Mouse (Mus musculus): ENCODE results near the gene Cfap36.

Cfap36 gene

GRCm38 (mm10) chr11:29246883-29247650 lies at the start of gene Cfap36:
Gene Cfap36, minus strand, starts transcription at chr11:29247409.
- peak; percentile 96 for DNase-seq

DNA sequence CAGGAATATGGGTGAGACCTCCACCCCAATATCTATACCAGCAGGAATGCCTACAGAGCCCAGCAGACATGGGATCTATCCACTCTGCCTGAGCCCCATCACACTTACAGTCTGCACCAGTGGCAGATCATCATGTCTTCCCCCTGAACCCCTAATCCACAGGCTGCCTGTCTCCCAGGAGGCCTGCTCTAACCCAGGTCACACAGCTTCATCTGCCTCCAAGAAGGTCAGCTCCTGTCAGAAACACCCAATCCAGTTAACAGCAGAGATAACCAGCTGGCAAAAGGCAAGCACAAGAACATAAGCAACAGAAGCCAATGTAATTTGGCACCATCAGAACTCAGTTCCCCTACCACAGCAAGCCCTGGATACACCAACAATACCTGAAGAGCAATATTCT lies 40.1 kb upstream of the Cfap36 start:
- no peak for DNase-seq

- no peak for DNase-seq
Measured at GRCm38 (mm10) chr11:29286040-29286439, 38.8 kb upstream of the Cfap36 start.

- DNase-seq, result no peak
Measured at GRCm38 (mm10) chr11:29274758-29275157, 27.5 kb upstream of the Cfap36 start.

DNA sequence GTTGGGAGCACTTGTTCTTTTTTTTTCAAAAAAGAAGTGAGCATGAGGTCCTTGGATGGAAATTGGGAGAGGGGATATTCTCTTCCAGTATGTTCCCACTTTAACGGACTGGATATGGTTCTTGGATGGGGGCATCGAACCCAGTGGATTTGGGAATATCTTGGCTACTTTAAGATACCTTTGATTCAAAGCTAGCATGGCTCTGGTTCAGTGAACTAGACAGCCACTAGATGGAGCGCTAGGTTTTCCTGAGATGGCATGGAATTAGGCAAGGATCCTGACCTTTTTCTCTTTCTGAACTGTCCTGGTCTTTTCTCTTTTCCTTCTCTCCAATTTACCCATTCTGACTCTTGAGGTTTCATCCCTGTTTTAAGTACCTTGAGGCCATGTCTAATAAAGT lies 20.6 kb upstream of the Cfap36 start:
- peak; percentile 42 for DNase-seq

DNA sequence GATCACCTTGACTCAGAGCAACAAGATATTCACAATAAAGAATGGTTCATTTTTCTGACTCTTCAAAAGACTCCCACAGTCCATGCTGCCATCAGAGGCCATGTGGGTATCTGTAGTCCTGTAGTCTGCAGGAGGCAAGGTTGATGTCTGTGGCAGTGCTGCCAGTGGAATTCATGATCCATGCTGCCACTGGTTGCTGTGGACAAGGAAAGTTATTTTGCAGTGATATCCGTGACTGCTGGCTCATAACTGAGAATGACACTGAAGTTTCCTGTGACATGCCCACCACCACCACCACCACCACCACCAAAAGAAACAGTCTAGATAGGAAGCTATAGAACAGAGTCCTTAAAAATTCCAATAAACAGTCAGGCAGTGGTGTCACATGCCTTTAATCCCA lies 7.4 kb upstream of the Cfap36 start:
- DNase-seq, result no peak

DNA sequence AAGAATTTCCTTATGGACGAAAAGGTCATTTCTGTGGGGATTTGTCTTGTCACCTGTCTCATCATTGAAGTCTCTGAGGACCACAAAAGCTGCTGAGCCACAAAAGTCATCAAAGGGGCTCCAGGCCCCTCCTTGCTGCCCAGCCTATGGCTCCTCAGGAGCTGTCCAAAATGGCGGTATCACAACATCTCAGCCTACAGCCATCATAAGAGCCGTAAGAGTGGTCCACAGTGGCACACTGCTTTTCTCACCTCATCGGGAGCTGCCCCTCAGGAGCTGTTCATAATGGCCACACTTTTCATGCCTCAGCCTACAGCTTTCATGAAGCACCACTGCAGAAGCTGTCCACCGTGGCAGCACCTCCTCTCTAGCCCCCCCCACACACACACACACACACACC lies 1.2 kb upstream of the Cfap36 start:
- no peak for DNase-seq

- no peak for DNase-seq
Measured at GRCm38 (mm10) chr11:29247725-29248124, 516 bp upstream of the Cfap36 start.

DNA sequence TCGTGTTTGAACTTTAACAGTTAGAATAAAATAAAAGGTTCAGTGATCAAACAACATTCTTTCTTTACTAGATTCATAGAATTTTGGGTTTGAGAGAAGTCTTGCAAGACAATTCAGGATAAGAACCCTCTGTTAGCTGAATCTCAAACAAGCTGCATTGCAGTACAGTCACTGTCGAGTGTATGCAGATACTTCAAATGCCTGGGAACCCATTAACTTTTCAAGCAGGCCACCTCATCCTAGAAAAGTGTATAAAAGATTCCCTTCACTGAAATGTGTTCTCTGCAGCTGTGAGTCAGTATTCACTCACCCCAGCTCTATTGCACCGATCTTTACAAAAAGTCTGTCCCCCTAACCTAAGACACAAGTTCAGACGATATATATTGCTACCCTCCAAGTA lies 1.2 kb downstream of the Cfap36 start:
- no peak for DNase-seq

DNA sequence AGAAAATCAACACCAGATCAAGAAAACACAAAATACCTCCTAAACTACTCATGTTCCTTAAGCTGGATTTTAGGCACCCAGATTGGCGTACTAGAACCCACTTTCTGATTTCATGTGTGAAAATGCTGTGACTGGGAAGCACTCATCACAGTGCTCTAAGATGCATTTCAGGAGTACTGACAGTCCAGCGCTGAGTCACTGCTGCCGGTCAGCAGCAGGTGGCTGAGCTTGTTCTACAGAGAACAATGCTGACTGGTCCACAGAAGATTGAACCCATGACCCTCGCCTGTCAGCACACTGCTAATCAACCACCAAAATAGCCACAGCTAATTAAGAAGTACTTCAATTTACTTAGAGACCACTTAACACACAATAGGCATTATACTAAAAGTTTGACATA lies 5.2 kb downstream of the Cfap36 start:
- no peak for DNase-seq

DNA sequence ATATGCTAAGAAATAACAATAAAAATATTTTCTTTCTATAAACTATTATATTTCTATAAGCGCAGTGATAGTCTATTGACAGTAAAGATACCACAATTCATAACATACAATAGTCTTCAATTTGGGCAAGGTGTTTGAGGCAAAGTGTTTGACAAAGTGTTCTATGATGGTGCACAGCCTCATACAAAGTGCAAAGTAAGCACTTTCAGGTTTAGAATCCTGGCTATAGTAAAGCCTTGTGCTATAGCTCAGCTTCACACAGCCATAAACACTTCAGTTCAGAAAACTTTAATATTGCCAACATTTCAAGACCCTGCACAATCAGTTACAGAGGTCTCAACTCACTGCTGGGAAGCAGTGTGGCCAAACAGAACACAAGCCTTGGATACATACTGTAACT lies 7.9 kb downstream of the Cfap36 start:
- no peak for DNase-seq

- no peak for DNase-seq
Measured at GRCm38 (mm10) chr11:29238551-29238950, 8.7 kb downstream of the Cfap36 start.

DNA sequence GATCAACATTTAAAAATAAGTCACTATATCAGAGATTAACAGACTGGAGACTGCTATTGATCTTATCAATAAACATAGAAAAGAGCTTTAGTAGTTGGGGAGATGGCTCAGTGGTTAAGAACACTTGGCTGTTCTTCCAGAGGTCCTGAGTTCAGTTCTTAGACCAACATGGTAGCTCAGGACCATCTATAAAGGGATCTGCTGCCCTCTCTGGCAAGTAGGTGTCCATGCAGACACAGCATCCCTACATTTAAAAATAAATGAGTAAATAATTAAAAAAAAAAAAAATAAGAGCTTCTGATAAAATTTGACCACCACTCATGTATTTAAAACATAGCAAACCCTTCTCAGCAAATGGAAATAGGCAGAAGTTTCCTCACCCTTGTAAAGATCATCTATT lies 9.2 kb downstream of the Cfap36 start:
- no peak for DNase-seq

DNA sequence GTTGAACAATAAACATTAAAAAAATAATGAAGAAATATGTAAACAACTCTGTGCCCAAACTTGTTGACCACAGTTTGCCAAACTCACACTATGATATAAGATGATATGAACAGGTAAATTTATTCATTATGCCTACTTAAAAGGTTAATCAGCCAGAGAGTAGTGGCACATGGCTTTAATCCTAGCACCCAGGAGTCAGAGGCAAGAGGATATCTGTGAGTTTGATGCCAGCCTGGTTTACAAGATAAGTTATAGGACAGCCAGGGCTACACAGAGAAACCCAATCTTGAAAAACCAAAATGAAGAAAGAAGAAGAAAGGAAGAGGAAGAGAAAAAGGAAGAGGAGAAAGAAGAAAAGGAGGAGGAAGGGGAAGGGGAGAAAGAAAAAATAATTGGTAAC lies 9.8 kb downstream of the Cfap36 start:
- no peak for DNase-seq

DNA sequence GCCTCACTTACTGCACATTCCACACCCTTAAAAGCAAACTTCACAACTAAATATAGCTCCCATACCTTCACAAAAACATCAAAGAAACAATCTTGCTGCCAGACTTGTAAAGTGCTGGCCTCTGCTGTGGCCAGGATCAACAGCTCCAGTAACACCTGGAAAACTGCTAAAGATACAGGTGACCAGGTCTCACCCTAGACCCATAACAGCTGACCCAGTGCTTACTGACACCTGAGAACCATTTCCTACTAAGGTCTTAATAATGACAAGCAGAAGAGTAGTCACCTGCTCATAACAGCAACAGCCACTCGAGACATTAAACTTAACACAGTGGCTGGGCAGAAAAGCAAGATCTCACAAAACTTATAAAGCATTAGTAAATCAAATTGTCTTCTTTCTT lies 13.6 kb downstream of the Cfap36 start:
- DNase-seq, result no peak

DNA sequence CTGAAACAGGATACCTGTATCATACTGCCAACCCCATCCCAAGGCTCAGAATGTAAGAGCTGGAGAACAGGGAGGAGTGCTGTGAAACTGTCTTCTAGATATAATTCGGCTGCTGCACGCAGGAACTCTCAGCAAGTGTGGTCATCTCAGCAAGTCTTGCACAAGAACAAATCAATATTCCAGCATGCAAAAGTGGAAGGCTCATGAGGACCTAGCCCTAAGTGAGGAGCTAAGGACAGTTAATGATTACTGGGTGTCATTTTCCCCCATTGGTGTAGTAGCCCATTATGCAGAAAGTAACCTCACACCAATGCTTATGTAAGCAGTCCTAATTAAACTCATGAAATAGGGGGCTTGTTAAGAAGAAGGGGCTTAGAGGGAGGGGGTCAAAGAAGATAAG lies 18.3 kb downstream of the Cfap36 start:
- no peak for DNase-seq

DNA sequence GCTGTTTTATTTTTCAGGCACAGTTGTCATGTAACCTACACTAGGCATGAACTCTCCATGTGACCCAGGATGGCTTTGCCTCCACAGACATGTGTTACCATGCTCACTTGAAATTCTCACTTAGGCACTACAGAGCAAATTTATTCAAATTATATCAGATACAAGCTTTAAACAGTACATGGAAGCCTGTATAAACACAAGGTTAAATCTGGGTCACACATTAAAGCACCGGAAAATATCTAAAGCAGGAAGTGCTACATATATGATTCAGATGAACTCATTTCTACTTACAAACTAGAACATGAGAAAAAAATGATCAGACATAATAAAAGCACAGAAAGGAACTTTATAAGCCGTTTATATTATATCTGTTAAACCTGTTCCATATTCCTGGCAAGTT lies 22.5 kb downstream of the Cfap36 start:
- DNase-seq, result no peak

GRCm38 (mm10) chr11:29222310-29222709 lies 24.9 kb downstream of the Cfap36 start:
- DNase-seq, result no peak

- DNase-seq, result no peak
Measured at GRCm38 (mm10) chr11:29219055-29219454, 28.2 kb downstream of the Cfap36 start.

GRCm38 (mm10) chr11:29216196-29216595 lies 31.0 kb downstream of the Cfap36 start:
- DNase-seq, result no peak

DNA sequence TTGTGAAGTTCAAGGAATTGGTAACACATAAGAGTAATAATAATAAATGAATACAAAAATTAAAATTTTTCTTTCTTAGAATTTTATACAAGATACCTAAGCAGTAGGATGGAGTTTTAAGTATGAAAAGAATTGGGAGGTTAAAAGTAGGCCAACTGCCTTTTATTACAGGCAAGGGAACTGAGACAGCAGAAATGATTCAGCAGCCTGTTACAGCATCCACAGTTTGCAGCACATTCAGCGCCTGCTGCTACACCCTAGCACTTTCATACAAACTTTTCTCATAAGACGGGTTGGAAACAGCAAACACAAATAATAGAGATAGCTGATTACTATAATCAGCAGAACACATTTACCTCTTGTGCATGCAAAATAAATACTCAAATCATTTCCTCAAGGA lies 37.4 kb downstream of the Cfap36 start:
- DNase-seq, result no peak

DNA sequence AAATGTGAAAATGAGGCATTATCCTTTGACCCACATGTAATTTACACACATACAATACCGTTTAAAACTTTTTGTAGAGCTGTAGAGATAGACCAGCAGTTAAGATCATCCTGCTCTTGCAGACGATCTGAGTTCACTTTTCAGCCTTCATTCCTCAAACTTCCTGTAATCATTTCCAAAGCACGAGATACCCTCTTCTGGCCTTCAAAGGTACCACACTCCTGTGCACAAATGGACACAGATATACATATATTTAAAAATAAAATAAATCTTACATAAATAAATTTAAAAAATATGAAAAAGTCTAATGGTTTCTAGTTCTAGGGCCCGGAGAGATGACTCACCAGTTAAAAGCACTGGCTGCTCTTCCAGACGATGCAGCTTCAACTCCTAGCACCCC lies 43.6 kb downstream of the Cfap36 start:
- DNase-seq, result no peak

- DNase-seq, result no peak
Measured at GRCm38 (mm10) chr11:29188981-29189380, 58.2 kb downstream of the Cfap36 start.

- no peak for DNase-seq
Measured at GRCm38 (mm10) chr11:29181751-29182150, 65.5 kb downstream of the Cfap36 start.

GRCm38 (mm10) chr11:29180657-29181056 lies 66.6 kb downstream of the Cfap36 start:
- peak; percentile 22 for DNase-seq
